Mouse (Mus musculus) macrophage (primary cell): ENCODE data around the gene Gm10715. TPM values are rescaled to one million over a fixed set of nuclear protein-coding genes. Genes with fewer than 3 reads are reported as not detected.

Source experiments
- polyA plus RNA-seq: library from polyadenylated mRNA; stranded (reverse); fragments of 250-400 nt; gene quantifications from 3 replicates; pipeline ENCODE4 v1.2.4, GENCODE M21; 2018; ENCODE audit warnings: inconsistent platforms

Gm10715 gene
- polyA plus RNA-seq, 1 experiment from 2014 or later: not detected

Other genes with a start within 250 kb of the Gm10715 start
- gene Gm10722, start 36.0 kb upstream of the Gm10715 start, polyA plus RNA-seq: not detected in 3 replicates
- not detected in 3 replicates for gene Gm11168, start 33.5 kb upstream of the Gm10715 start, polyA plus RNA-seq
- gene Gm10721, start 23.7 kb upstream of the Gm10715 start, polyA plus RNA-seq: not detected in 3 replicates
- gene Gm10720, start 21.2 kb upstream of the Gm10715 start, polyA plus RNA-seq: not detected in 3 replicates
- gene Gm10719, start 19.5 kb upstream of the Gm10715 start, polyA plus RNA-seq: not detected in 3 replicates
- gene Gm10718, start 13.3 kb upstream of the Gm10715 start, polyA plus RNA-seq: not detected in 3 replicates
- not detected in 3 replicates for gene Gm10717, start 11.5 kb upstream of the Gm10715 start, polyA plus RNA-seq
- gene Gm17535, start 2.3 kb upstream of the Gm10715 start, polyA plus RNA-seq: not detected in 3 replicates